Mouse (Mus musculus) liver, adult (tissue): ENCODE data around the gene Sorcs3.

Source experiments
- GATA4 ChIP-seq: IDR thresholded peaks from 2 replicates; pipeline ENCODE4 v1.6.1; 2014; ENCODE audit warnings: mild to moderate bottlenecking, low read length; ENCODE audit not compliant: insufficient replicate concordance

Sorcs3 gene

GRCm38 (mm10) chr19:48847700-48848099 lies 641.9 kb downstream of the Sorcs3 start:
- no peak for TF ChIP-seq GATA4

- no peak for TF ChIP-seq GATA4
These were observed 644.6 kb downstream of the Sorcs3 start for GRCm38 (mm10) chr19:48850466-48850865.
